ENCODE assay signal across 10 mouse cellular contexts in the genomic region with DNA sequence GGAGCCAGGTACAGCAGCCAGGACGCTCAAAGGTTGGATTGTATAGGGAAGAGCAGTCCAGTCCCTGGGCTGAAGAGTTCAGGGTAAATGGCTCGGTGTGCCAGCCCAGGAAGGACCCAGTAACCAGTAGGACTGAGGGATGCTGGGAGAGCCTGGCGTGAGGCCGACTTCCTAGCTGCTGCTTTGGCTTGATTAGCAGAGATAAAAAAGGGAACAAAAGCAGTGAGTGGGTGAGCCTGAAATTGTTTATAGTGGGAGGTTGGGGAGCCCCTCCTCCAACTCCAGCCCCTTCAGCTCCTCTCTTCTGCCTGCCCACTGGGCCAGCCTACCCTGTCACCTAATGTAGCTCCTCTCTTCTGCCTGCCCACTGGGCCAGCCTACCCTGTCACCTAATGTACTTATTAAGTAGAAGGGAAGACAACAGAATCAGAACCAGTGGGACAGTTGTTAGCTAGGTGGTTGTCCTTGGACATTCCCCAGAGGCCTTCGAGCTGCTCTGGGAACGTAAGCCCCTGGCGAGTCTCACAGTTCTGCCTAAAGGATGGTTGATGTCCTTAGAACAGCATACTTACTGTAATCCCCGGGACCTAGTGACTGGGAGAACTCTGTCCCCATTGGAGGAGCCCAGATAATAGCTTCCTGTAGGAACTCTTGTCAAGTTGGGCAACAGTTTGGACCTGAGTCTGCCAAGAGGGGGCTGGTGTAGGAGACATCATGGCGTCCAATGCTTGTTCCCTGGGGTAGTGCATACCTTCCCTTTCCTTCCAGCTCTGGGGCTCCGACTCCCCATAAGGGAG. TPM values are rescaled to one million over a fixed set of nuclear protein-coding genes. Genes with fewer than 3 reads are reported as not detected.
DNase-seq lines count a peak whose midpoint lies in the region; ATAC-seq lines count a peak whose summit lies in the region.
"Had no signal": no experiment of that assay in that cellular context is flagged by ENCODE, and none has a peak within 500 bp of the region (broad histone marks: within the 10 kb centered on the region; RNA-seq: fewer than 3 reads in every experiment).

No protein-coding gene starts in this region.

- H3K36me3 ChIP-seq in hindbrain, embryonic 13.5 days, result peaks cover 92% of the 10 kb centered on the region
- H3K36me3 ChIP-seq in hindbrain, embryonic 14.5 days (replicated peaks; ENCODE audit: control insufficient read depth, insufficient read depth), result peaks cover 70% of the 10 kb centered on the region
- peaks cover 42% of the 10 kb centered on the region for H3K36me3 ChIP-seq in limb, embryonic 10.5 days
- H3K36me3 ChIP-seq in kidney, embryonic 15.5 days, result peaks cover 78% of the 10 kb centered on the region

- no peaks in the 10 kb centered on the region for H3K27me3 ChIP-seq in hindbrain, embryonic 13.5 days
- H3K27me3 ChIP-seq in hindbrain, embryonic 14.5 days (ENCODE audit: control insufficient read depth, insufficient read depth, low read length), result no peaks in the 10 kb centered on the region
- no peaks in the 10 kb centered on the region for H3K27me3 ChIP-seq in limb, embryonic 10.5 days (ENCODE audit: low read depth, poor library complexity, severe bottlenecking)
- no peaks in the 10 kb centered on the region for H3K27me3 ChIP-seq in kidney, embryonic 15.5 days
- H3K27me3 ChIP-seq: liver, embryonic 15.5 days had no signal

- H3K4me3 ChIP-seq in hindbrain, embryonic 13.5 days, result no peak overlapping the region
- no peak overlapping the region for H3K4me3 ChIP-seq in hindbrain, embryonic 14.5 days (replicated peaks; ENCODE audit: low read length)
- no peak overlapping the region for H3K4me3 ChIP-seq in limb, embryonic 10.5 days
- H3K4me3 ChIP-seq in kidney, embryonic 15.5 days (replicated peaks), result no peak overlapping the region
- H3K4me3 ChIP-seq: erythroblast, embryonic 14.5 days; liver, embryonic 15.5 days had no signal

- DNase-seq in hindbrain, embryonic 14.5 days (ENCODE audit: low spot score), result no peak
- DNase-seq in cerebellum, postnatal 14 days, result peak; percentile 44 to 53
- peak; percentile 57 to 87 for DNase-seq in layer of hippocampus, adult 18-20 months (ENCODE audit: low spot score in 2 of 2)
- peak; percentile 33 for DNase-seq in ovary, postnatal 14 days (ENCODE audit: low spot score)
- no peak for DNase-seq in limb, embryonic 10.5 days (ENCODE audit: low spot score)
- DNase-seq in gastrocnemius, postnatal 4 days (ENCODE audit: low spot score in 2 of 2), result no peak

- no peak overlapping the region for H3K4me2 ChIP-seq in hindbrain, embryonic 13.5 days
- no peak overlapping the region for H3K4me2 ChIP-seq in hindbrain, embryonic 14.5 days (replicated peaks)
- H3K4me2 ChIP-seq in kidney, embryonic 15.5 days, result no peak overlapping the region
- H3K4me2 ChIP-seq: liver, embryonic 15.5 days had no signal

- H3K27ac ChIP-seq in hindbrain, embryonic 13.5 days, result 0 out of 2 replicates have a peak overlapping the region, but pooled peaks have one; percentile 10
- no peak overlapping the region for H3K27ac ChIP-seq in hindbrain, embryonic 14.5 days
- H3K27ac ChIP-seq in limb, embryonic 10.5 days, result no peak overlapping the region
- H3K27ac ChIP-seq in kidney, embryonic 15.5 days, result no peak overlapping the region
- H3K27ac ChIP-seq: liver, embryonic 15.5 days had no signal

- WGBS in hindbrain, embryonic 13.5 days, result 80% methylated on average over 10 of the region's 10 CpGs
- WGBS in hindbrain, embryonic 14.5 days, result 80% methylated on average over 10 of the region's 10 CpGs
- 92% methylated on average over 10 of the region's 10 CpGs for whole genome bisulfite sequencing in limb, embryonic 10.5 days
- 85% methylated on average over 10 of the region's 10 CpGs for WGBS in kidney, embryonic 15.5 days

- no peak for ATAC-seq in hindbrain, embryonic 13.5 days (ENCODE audit: low FRiP score)
- no peak for ATAC-seq in hindbrain, embryonic 14.5 days (ENCODE audit: low FRiP score)
- ATAC-seq in kidney, embryonic 15.5 days (replicated peaks; ENCODE audit: low FRiP score), result no peak

- no peak overlapping the region for H3K9ac ChIP-seq in hindbrain, embryonic 13.5 days
- no peak overlapping the region for H3K9ac ChIP-seq in hindbrain, embryonic 14.5 days
- no peak overlapping the region for H3K9ac ChIP-seq in kidney, embryonic 15.5 days
- H3K9ac ChIP-seq: liver, embryonic 15.5 days had no signal

- no peaks in the 10 kb centered on the region for H3K9me3 ChIP-seq in hindbrain, embryonic 13.5 days
- no peaks in the 10 kb centered on the region for H3K9me3 ChIP-seq in hindbrain, embryonic 14.5 days (ENCODE audit: control insufficient read depth, low read length)
- no peaks in the 10 kb centered on the region for H3K9me3 ChIP-seq in limb, embryonic 10.5 days (replicated peaks)
- no peaks in the 10 kb centered on the region for H3K9me3 ChIP-seq in kidney, embryonic 15.5 days (replicated peaks)
- H3K9me3 ChIP-seq: liver, embryonic 15.5 days had no signal

- peaks cover 20% of the 10 kb centered on the region for H3K4me1 ChIP-seq in hindbrain, embryonic 13.5 days (replicated peaks)
- H3K4me1 ChIP-seq in hindbrain, embryonic 14.5 days (replicated peaks; ENCODE audit: control insufficient read depth, insufficient read depth, low read length), result 0 out of 2 replicates have a peak, but pooled peaks cover 4% of the 10 kb centered on the region
- 0 out of 2 replicates have a peak, but pooled peaks cover 2% of the 10 kb centered on the region for H3K4me1 ChIP-seq in limb, embryonic 10.5 days
- peaks cover 6% of the 10 kb centered on the region; the same call in 1 of the 2 replicates for H3K4me1 ChIP-seq in kidney, embryonic 15.5 days
- H3K4me1 ChIP-seq: liver, embryonic 15.5 days had no signal

RNA-seq across cellular contexts. Expression of gene Vps35l, which starts 37.8 kb away (rescaled TPM):
- 93.0 and 95.2 TPM in 2 replicates for polyA plus RNA-seq in hindbrain, embryonic 13.5 days (2015; fragmentation: Nextera tagmentation; extraction: Ambion mirVana)
- polyA plus RNA-seq in hindbrain, embryonic 14.5 days (2014; fragmentation: Nextera tagmentation; extraction: Ambion mirVana), result 93.9 and 101 TPM in 2 replicates
- 10 to 100 TPM; 58.3 to 62.8 TPM for total RNA-seq in layer of hippocampus, adult 18-20 months (2021)
- polyA plus RNA-seq in limb, embryonic 10.5 days (2016; fragmentation: Nextera tagmentation; extraction: Ambion mirVana), result 58.5 and 60.2 TPM in 2 replicates
- 66.1 and 72.0 TPM in 2 replicates for polyA plus RNA-seq in kidney, embryonic 15.5 days (2015; fragmentation: Nextera tagmentation; extraction: Ambion mirVana)
- total RNA-seq in gastrocnemius, postnatal 4 days (2021), result 10 to 100 TPM; 41.4 to 41.5 TPM

Comparison
In these comparisons a context has a peak if more than half of its experiments do, and no peak if none do; other contexts are left out.
1. DNase-seq: peak in cerebellum, postnatal 14 days (2 of 2), layer of hippocampus, adult 18-20 months (2 of 2) and ovary, postnatal 14 days (single experiment); none in hindbrain, embryonic 14.5 days (single experiment), limb, embryonic 10.5 days (single experiment) and gastrocnemius, postnatal 4 days (0 of 2).